Mouse (Mus musculus): ENCODE results near the gene Clptm1.

Gene Clptm1

DNA sequence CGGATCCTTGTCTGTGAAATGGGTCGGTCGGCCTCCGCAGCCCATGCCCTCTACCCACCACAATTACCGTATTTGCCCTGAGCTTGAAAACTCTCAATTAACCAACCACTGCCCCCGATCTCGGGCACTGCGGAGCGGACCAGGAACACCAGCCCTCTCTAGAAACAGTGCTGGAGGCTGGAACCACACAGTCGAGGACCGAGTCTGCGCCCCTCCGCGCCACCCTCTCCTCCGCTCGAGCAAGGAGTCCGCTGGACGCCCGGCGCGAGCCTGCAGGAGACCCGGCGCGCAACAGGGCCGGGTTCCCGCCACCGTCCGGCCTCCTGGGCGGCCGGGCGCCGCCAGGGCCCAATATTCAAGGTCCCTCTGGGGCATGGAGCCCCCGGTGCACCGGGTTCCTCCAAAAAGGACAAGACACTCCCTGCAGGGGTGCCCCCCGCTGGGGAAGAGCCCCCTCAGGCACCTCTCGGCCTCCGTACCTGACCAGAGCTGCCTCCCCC, 328 bp downstream of the Clptm1 start:
- DNase-seq (ENCODE audit: extremely low spot score, low spot score) = no peak

DNA sequence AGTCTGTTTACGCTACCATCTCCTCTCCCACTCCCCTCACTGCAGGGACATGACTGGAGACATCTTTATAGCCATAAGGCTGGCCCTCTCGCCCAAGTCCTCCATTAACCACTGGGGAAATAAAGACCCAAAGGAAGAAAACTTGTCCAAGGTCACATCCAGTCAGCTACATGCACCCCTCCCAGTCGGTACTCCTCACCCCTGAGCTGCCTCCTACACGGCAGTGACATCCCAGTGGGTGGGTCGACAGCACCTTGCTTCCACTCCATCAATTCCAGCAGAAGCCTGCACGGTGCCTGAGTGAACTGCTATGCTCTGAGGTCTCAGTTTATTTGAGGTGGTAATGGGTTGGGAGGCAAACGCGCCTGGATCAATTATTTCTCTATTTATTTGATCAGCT, 893 bp downstream of the Clptm1 start:
- DNase-seq (ENCODE audit: extremely low spot score, low spot score) = peak; percentile 14

DNA sequence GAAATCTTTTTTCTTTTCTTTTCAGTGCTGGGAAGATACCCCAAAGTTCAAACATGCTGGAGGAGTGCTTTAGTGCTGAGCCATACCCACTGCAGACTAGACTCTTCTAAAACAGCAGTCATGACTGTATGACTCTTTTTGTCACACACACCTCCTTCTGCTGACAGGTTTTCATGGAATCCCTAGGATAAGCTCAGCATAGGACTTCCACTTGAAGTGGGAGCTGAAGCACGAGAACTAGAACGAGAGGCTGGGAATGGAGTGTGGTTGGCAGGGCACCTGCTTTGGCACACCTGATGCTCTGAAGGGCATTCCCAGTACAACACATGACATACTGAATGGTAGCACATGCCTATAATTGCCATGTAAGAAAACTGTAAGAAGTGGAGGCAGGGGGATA, 12.2 kb downstream of the Clptm1 start:
- DNase-seq (ENCODE audit: extremely low spot score, low spot score) = no peak

DNA sequence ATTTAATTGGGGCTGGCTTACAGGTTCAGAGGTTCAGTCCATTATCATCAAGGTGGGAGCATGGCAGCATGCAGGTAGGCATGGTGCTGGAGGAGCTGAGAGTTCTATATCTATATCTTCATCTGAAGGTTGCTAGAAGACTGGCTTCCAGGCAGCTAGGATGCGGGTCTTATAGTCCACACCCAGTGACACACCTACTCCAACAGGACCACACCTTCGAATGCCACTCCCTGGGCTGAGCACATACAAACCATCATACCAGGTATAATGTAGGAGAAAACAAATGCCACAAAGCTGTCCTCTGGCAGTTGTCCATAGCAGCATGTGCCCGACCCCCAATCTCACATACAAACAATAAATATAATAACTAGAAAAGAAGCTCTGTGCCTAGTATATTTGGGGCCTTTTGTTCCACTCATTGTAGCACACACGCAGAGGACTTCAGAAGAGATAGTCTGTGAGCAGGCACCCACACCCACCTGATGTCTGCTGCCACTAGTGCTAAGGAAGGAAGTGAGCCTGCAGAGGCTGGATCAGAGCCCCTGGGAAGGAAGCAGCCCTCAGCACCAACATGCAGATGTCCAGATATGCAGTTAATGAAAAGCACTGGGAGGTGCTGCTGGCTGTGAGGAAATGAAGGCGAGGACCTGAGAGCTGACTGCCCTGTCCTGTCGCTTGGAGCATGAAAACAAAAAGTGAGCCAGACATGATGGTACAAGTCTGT, 13.6 kb downstream of the Clptm1 start:
- DNase-seq (ENCODE audit: extremely low spot score, low spot score) = no peak

DNA sequence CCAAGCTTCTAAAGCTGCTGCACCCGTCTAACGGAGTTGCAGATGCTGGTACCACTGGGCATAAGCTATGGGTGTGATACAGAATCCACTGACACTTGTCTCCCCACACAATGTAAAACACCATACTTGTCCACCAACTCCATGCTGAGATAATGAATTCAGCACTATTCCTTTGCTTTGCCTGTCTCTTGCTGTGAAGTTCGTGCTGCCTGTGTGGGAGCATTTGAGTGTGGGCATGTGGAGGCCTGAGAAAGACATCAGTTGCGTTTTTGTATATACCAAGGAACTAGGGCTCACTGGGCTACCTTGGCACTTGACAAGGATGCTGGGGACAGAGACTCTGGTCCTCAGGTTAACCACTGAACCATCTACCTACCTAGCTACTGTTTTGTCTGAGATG, 23.6 kb downstream of the Clptm1 start:
- no peak for DNase-seq (ENCODE audit: extremely low spot score, low spot score)

DNA sequence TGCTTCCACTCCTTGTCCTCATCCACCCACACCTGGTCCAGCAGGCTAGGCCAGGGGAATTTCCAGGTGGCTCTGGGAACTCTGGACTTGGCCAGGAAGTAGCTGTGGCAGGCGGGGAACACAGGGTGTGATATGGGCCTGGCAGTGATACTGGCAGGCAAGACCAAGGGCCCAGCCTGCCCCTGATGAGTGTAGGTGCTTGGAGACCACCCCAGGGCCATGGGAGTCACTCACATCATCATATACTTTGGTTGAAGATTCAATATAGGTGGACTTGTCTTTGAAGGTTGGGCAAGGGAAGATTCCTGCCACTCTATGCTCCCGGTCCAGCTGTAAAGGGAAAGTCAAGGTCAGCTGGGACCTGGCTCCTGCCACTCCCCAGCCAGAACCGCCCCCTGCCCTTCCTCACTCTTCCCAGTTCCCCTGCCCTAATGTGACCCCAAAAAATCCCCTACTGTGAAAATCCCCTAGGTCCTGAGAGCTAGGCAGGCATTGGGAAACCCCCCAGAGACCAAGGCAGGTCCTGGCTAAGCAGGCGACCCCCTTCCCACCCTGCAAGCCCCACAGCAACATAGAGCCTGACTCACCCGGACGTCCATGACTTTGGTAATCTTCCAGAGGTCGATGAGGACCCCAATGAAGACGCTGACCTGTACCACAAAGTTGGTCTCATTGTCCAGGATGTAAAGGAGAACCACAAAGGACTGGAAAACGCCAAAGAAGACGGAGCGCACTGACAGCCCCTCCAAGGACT, 29.6 kb downstream of the Clptm1 start:
- no peak for DNase-seq (ENCODE audit: extremely low spot score, low spot score)

DNA sequence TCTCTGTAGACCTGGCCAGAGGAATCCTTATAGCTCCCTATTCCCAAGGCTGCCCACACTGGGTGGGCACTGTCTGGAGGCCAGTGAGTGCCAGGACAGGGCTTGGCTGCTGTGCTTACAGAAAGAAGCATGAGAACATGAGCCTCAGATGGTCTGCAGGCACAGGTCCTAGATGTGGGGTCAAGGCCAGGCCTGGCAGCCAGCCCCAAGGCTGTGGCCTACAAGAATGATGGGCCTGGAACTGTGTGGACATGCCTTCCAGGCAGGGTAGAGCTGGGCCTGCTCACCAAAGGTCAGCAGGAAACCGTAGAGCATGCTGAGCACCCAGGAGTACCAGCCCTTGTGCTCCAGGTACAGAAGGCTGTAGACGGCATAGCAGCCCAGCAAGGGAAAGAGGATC, 30.2 kb downstream of the Clptm1 start:
- no peak for DNase-seq (ENCODE audit: extremely low spot score, low spot score)

DNA sequence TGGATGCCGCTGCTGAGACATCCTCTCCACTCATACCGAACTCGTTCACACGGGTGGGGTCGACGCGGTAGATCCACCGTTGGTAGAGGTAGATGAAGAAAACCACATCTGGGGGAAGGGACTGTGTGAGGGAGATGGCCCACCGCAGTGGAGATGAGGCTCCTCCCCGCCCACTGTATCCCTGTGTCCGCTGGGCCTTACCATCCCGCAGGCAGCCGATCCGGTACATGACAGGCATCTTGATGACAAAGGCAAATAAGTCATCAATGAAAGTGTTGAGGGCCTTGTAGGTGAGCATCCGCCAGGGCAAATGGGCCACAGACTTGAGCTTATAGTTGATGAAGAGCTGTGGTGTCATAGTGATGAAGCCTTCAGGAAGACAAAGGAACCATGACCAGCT, 31.0 kb downstream of the Clptm1 start:
- no peak for DNase-seq (ENCODE audit: extremely low spot score, low spot score)

DNA sequence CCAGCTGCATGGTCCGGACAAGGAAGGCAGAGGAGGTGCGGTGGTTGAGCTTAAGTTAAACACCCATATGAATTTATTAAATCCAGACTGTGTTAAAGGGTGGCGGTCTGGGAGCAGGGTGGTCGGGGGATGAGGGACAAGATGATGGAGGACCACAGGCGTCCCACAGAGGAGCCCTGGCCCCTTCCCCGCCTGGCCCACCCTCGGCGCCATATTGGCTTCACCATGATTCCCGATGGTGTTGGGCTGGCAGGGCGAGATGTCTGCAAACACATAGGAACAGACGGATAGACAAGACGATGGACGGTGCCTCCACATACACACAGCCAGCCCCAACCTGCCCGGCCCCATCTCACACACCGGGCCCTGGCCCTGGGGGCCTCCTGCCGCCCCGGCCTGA, 31.6 kb downstream of the Clptm1 start:
- no peak for DNase-seq (ENCODE audit: extremely low spot score, low spot score)

DNA sequence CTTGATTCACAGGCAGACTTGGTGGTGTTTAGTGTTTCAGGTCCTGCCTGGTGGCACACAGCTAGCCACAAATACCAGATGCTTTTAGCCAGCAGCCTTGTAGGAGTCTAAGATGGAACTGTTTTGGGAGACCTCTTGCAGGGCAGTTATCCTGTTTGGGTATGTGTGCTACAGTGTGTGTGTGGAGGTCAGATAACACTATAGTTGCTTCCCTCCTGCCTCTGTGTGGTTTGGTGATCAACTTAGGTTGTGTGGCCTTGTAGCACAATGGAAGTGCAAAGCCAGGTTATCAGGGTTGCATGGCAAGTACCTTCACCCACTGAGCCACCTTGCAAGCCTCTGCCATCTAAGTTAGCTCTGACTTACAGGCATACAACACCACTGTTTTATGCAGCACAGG, 32.1 kb downstream of the Clptm1 start:
- no peak for DNase-seq (ENCODE audit: extremely low spot score, low spot score)

DNA sequence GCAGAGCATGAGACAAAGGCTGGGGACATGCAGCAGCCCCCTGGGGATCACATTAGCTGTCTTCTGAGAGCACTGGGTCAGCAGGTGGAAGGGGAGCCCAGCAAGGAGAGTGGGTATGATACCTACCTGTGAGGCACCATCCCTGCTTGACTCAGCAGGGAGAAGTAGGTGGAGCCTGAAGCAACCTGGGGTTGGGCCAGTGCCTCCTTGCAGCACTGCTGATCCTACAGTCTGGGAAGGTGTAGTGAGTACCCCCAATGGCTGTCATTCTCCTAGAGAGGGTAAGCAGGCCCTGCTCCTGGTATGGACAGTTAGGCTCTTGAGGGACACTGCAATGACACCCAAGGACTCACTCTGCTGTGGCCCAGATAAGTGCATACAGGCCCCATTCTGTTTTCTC, 32.6 kb downstream of the Clptm1 start:
- no peak for DNase-seq (ENCODE audit: extremely low spot score, low spot score)

DNA sequence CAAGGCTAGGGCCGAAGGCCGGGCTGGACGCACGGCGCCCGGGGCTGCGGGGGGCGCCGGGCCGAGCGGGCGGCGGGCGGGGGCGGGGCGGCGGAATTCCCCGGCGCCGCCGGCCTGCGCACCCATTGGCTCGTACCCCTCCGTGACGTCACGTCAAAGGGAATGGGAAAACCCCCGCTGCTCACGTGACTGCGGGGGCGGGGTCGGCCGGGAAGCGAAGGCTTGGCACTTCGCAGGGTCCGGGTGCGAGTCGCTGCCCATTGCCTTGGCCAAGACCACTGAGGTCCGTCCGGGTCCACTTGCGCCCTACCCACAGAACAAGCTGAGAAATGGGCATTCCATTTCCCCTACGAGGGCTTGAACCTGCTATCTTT, 35.5 kb downstream of the Clptm1 start, which contains the start of gene Relb:
TSS of gene Relb (minus strand) at position 78 of the 374 bp plus-strand sequence.
- DNase-seq (ENCODE audit: extremely low spot score, low spot score) = peak; percentile 91

DNA sequence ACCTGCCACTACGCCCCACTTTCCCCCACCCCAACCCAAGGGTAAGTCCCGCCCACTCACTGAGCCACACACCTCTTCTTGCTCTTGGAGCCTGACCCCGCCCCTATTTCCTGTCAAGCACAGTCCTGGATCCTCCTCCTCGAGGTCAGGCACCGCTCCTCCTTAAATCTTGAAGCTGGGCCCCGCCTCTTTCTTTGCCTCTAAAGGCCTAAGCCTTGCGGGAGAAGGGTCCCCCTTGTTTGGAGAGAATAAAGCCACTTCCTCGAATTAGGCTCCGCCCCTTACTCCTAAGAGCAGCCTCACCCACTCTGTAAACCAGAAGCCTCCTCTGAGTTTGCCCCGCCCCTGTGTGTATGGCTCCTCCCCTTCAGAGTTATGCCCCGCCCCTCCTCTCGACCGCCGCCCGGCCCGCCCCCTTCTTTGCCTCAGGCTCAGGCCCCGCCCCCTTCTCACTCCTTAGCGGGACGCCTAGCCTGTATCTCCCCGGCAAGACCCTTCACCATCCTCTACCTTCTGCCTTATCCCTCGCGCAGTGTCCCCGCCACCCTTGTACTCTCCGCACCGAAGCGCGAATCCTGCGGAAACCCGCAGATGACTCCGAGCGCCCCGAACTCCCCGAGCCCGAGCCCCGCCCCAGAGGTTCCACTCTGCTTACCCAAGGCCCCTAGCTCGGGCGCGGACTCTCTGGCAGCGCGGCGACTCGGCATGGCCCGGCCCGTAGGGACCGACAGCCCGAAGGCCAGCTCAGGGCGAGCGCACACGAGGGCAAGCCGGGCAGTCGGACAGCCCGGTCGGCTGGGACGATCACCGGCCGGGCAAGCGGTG, 36.1 kb downstream of the Clptm1 start:
- peak; percentile 90 for DNase-seq (ENCODE audit: extremely low spot score, low spot score)

DNA sequence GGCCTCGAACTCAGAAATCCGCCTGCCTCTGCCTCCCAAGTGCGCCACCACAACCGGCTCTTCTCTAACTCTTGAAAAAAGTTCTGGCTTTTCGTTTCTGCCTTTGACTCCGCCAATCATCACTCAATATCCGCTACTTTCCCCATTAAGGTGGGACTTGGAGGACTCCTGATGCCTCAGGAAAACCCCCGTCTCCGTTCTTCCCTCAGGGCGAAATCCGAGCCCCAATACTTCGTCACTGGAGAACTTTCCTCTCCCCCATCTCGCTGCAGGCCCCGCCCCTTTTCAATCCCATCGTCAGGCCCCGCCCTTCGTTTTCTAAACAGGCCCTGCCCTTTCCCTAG, 36.7 kb downstream of the Clptm1 start:
- DNase-seq (ENCODE audit: extremely low spot score, low spot score) = no peak

DNA sequence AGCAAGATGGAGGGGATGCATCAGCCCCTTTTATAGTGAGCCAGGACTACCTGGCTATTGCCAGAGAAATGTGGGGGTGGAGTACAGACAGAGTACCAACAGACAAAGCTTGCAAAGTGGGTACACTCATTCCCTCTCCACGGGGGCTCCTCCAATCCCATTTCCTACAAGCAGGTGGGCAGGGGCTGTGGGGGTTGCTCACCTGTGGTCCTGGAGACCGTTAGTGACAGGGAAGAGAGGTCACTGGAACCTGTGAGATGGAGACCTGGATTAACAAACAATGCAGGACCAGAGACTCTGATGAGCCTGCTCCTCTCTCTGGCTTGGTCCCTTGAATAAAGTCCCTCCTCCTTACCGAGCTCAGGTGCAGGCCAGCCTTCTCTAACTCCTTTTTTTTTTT, 37.1 kb downstream of the Clptm1 start:
- no peak for DNase-seq (ENCODE audit: extremely low spot score, low spot score)

DNA sequence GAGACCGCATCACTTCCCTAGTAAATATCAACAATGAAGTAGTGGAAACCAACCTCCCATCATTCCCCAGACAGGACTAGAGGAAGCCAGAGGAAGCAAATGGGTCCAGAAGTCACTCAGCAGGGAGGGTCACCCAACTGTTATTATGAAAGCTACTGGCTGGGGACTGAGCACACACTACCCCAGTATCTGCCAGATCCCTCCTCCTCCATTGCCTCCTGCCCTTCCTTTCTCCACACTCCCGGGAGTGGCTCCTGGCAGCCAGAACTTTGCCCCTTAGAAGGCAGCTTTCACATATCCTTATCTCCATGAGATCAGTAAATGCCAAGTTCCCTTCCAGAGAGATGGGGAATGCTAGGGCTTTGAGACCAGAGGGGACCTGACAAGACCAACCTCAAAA, 41.4 kb downstream of the Clptm1 start:
- DNase-seq (ENCODE audit: extremely low spot score, low spot score) = no peak

DNA sequence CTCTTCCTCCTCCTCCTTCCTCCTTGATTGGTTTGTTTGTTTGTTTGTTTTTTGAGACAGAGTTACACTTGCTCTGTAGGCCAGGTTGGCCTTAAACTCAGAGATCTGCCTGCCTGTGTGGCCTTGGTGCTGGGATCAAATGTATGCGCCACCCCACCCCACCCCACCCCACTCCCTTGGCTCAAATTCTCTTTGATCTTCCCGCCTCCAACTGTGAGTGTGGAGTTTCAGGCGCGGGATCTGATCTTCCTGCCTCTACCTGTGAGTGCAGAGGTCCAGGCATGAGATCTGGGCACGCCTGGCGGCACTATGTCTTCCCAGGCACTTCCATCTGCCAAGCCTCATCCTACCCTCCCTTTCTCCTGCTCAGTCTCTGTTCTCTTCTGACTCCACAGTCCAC, 42.6 kb downstream of the Clptm1 start:
- no peak for DNase-seq (ENCODE audit: extremely low spot score, low spot score)

DNA sequence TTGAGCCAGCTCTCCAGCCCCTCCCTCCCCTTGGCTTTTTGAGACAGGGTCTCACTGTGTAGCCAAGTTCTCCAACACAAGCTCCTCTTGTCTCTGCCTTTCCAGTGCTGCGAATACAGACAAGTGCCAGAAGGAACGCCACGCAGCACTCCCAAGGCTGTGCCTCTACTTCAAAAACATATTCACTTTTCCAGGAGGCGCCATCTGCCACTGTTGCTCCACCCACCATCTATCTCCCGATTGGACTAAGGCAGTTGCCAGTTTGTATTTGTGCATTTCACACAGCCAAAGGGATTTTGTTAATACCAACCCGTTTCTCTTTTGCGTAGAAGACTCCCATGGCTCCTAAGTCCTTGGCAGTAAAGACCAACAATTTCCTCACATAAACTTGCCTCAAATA, 44.0 kb downstream of the Clptm1 start:
- DNase-seq (ENCODE audit: extremely low spot score, low spot score) = no peak

DNA sequence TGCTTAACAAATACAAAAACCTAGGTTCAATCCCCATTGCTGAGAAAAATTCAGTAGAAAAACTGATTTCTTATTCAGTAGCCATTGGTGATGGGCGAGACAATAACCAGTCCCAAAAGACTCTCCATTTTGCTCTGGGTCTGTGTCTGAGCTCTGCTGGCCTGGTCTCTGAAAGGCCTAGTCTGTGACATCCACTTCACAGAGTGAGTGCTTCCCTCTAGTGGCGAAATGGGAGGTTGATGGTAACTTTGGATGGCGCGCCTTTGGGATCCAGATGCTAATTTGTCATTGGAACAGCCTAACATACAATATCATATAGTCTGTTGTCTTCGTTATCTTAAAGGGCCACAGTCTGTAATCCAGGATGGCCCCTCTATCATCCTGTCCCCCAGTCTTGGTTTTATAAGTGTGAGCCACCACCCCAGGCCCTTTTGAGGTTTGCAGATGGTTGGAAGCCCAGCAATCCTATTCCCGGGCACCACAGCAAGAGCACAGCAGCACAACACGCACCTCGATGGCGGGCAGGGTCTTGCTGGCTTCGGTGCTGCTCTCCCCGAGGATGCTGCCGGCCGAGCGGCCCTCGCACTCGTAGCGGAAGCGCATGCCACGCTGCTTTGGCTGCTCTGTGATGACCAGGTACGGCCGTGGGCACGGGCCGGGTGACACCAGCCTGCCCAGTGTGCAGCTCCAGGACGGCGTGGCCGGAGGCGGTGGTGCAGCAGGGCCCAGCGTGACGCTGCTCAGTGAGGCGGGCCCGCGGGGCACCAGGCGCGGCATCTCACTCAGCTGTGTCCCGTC, 45.6 kb downstream of the Clptm1 start:
- DNase-seq (ENCODE audit: extremely low spot score, low spot score) = peak; percentile 78

DNA sequence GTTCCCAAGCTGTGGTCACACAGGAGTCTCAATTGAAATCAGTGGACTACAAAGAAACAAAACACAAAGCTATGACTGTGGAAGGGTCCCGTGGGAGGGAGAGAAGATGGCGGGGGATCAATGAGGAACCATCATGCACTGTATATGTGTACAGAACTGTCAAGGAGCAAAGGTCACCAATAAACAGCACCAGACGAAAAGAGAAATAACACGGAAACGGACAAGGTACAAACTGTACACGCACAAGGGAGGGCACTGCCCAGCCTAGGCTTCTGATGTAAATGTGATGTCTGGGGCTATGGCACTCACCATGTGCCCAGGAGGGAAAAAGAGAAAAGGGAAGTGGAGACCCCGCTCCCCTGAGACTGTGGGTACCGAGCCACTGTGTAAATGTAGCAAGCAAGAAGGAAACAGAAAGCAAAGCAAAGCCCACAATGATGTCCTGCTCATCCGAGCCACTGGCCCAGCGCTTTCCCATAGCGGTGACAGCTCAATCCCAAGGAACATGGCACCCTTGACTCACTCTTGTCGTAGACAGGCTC, 49.7 kb downstream of the Clptm1 start:
- no peak for DNase-seq (ENCODE audit: extremely low spot score, low spot score)

DNA sequence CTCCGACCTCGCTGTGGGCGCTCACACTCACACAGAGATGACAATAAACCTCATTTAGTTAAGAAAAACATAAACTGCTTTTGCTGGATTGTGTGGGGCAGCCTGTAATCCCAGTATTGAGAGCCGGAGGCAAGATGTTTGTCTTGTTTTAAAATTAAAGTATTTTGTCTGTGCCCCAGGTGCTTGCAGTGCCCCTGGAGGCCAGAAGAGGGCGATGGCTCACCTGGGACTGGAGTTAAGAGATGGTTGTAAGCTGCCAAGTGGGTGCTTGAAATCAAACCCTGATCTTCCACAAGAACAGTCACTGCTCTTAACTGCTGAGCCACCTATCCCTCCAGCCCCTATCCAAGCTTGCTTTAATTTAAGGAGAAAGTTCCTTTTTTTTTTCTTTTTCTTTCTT, 53.9 kb downstream of the Clptm1 start:
- DNase-seq (ENCODE audit: extremely low spot score, low spot score) = no peak

Measured in neural tube, embryonic 10.5 days (tissue).